Mouse (Mus musculus): Measurements from ENCODE around the gene Slc35e3.

- TF ChIP-seq EP300 (IDR thresholded peaks at IDR 0.05; ENCODE audit: low read depth): no peak
- no peak for TF ChIP-seq CTCF (IDR thresholded peaks at IDR 0.05; ENCODE audit: low read depth)
Observed at GRCm38 (mm10) chr10:117751744-117752143, 5.6 kb upstream of the Slc35e3 start.

Data from liver, postnatal 0 days (tissue).